Mouse (Mus musculus): ENCODE measurements around the gene Tnfrsf13c. TPM values are rescaled to one million over a fixed set of nuclear protein-coding genes. Genes with fewer than 3 reads are reported as not detected.

Gene Tnfrsf13c
- polyA plus RNA-seq, 1 experiment from 2014 or later = 0.10 TPM

- ATAC-seq = no peak
- H3K4me1 ChIP-seq (replicated peaks; ENCODE audit: control insufficient read depth, insufficient read depth, low read length) = peaks cover 30% of the 10 kb centered on the region
- peak within 1 kb of the TSS; percentile 70 for H3K4me2 ChIP-seq (ENCODE audit: low read length)
- H3K9ac ChIP-seq (replicated peaks; ENCODE audit: low read depth, low read length) = peak within 1 kb of the TSS; percentile 57
- no peak within 1 kb of the TSS for H3K27ac ChIP-seq (ENCODE audit: low read length)
- peaks cover 51% of the 10 kb centered on the region for H3K27me3 ChIP-seq (replicated peaks; ENCODE audit: control insufficient read depth, insufficient read depth, low read length)
- no peaks in the 10 kb centered on the region for H3K9me3 ChIP-seq (ENCODE audit: control insufficient read depth, low read length)
- H3K36me3 ChIP-seq (ENCODE audit: control insufficient read depth, insufficient read depth) = no peaks in the 10 kb centered on the region
- under 1% methylated on average over 30 of the region's 34 CpGs for WGBS
- peak within 1 kb of the TSS; percentile 48 for H3K4me3 ChIP-seq (replicated peaks; ENCODE audit: low read length)
These were observed 11.5 kb downstream of the Tnfrsf13c start, which contains the start of gene Shisa8 for GRCm38 (mm10) chr15:82212752-82213063. Gene Shisa8, minus strand, starts transcription at chr15:82212815.

- H3K27me3 ChIP-seq (replicated peaks; ENCODE audit: control insufficient read depth, insufficient read depth, low read length) = peaks cover 54% of the 10 kb centered on the region
- H3K4me1 ChIP-seq (replicated peaks; ENCODE audit: control insufficient read depth, insufficient read depth, low read length) = peaks cover 34% of the 10 kb centered on the region
- peak overlapping the region; percentile 48 for H3K4me3 ChIP-seq (replicated peaks; ENCODE audit: low read length)
- H3K36me3 ChIP-seq (ENCODE audit: control insufficient read depth, insufficient read depth) = no peaks in the 10 kb centered on the region
- under 1% methylated on average over 111 of the region's 112 CpGs for WGBS
- H3K9ac ChIP-seq (replicated peaks; ENCODE audit: low read depth, low read length) = peak overlapping the region; percentile 57
- no peaks in the 10 kb centered on the region for H3K9me3 ChIP-seq (ENCODE audit: control insufficient read depth, low read length)
- no peak overlapping the region for H3K27ac ChIP-seq (ENCODE audit: low read length)
- H3K4me2 ChIP-seq (ENCODE audit: low read length) = peak overlapping the region; percentile 70
- peak; percentile 47 for ATAC-seq
These were observed 12.0 kb downstream of the Tnfrsf13c start for GRCm38 (mm10) chr15:82211911-82212751.

GRCm38 (mm10) chr15:82211281-82211680, 12.9 kb downstream of the Tnfrsf13c start:
- H3K36me3 ChIP-seq (ENCODE audit: control insufficient read depth, insufficient read depth) = no peaks in the 10 kb centered on the region
- no peak for ATAC-seq
- H3K27me3 ChIP-seq (replicated peaks; ENCODE audit: control insufficient read depth, insufficient read depth, low read length) = peaks cover 62% of the 10 kb centered on the region
- 2% methylated on average over 10 of the region's 11 CpGs for WGBS
- peaks cover 34% of the 10 kb centered on the region for H3K4me1 ChIP-seq (replicated peaks; ENCODE audit: control insufficient read depth, insufficient read depth, low read length)
- peak overlapping the region; percentile 48 for H3K4me3 ChIP-seq (replicated peaks; ENCODE audit: low read length)
- no peaks in the 10 kb centered on the region for H3K9me3 ChIP-seq (ENCODE audit: control insufficient read depth, low read length)
- no peak overlapping the region for H3K9ac ChIP-seq (replicated peaks; ENCODE audit: low read depth, low read length)
- peak overlapping the region; percentile 70 for H3K4me2 ChIP-seq (ENCODE audit: low read length)
- no peak overlapping the region for H3K27ac ChIP-seq (ENCODE audit: low read length)

- ATAC-seq = no peak
- no peak overlapping the region for H3K9ac ChIP-seq (replicated peaks; ENCODE audit: low read depth, low read length)
- H3K4me1 ChIP-seq (replicated peaks; ENCODE audit: control insufficient read depth, insufficient read depth, low read length) = peaks cover 34% of the 10 kb centered on the region
- H3K27me3 ChIP-seq (replicated peaks; ENCODE audit: control insufficient read depth, insufficient read depth, low read length) = peaks cover 62% of the 10 kb centered on the region
- WGBS = 46% methylated on average over 1 of the region's 1 CpGs
- no peak overlapping the region for H3K4me3 ChIP-seq (replicated peaks; ENCODE audit: low read length)
- H3K9me3 ChIP-seq (ENCODE audit: control insufficient read depth, low read length) = no peaks in the 10 kb centered on the region
- no peaks in the 10 kb centered on the region for H3K36me3 ChIP-seq (ENCODE audit: control insufficient read depth, insufficient read depth)
- no peak overlapping the region for H3K27ac ChIP-seq (ENCODE audit: low read length)
- H3K4me2 ChIP-seq (ENCODE audit: low read length) = no peak overlapping the region
These were observed 13.4 kb downstream of the Tnfrsf13c start for GRCm38 (mm10) chr15:82210801-82211200.

GRCm38 (mm10) chr15:82209295-82210050, 14.7 kb downstream of the Tnfrsf13c start:
- no peak overlapping the region for H3K27ac ChIP-seq (ENCODE audit: low read length)
- H3K4me1 ChIP-seq (replicated peaks; ENCODE audit: control insufficient read depth, insufficient read depth, low read length) = peaks cover 39% of the 10 kb centered on the region
- peaks cover 57% of the 10 kb centered on the region for H3K27me3 ChIP-seq (replicated peaks; ENCODE audit: control insufficient read depth, insufficient read depth, low read length)
- no peak overlapping the region for H3K9ac ChIP-seq (replicated peaks; ENCODE audit: low read depth, low read length)
- ATAC-seq = no peak
- 78% methylated on average over 13 of the region's 13 CpGs for WGBS
- H3K36me3 ChIP-seq (ENCODE audit: control insufficient read depth, insufficient read depth) = peaks cover 4% of the 10 kb centered on the region; the same call in 1 of the 2 replicates
- no peak overlapping the region for H3K4me2 ChIP-seq (ENCODE audit: low read length)
- H3K9me3 ChIP-seq (ENCODE audit: control insufficient read depth, low read length) = no peaks in the 10 kb centered on the region
- no peak overlapping the region for H3K4me3 ChIP-seq (replicated peaks; ENCODE audit: low read length)

- H3K9me3 ChIP-seq (ENCODE audit: control insufficient read depth, low read length) = no peaks in the 10 kb centered on the region
- no peak overlapping the region for H3K4me3 ChIP-seq (replicated peaks; ENCODE audit: low read length)
- H3K27me3 ChIP-seq (replicated peaks; ENCODE audit: control insufficient read depth, insufficient read depth, low read length) = peaks cover 49% of the 10 kb centered on the region
- H3K4me2 ChIP-seq (ENCODE audit: low read length) = no peak overlapping the region
- no peak for ATAC-seq
- H3K27ac ChIP-seq (ENCODE audit: low read length) = no peak overlapping the region
- peaks cover 41% of the 10 kb centered on the region for H3K4me1 ChIP-seq (replicated peaks; ENCODE audit: control insufficient read depth, insufficient read depth, low read length)
- 89% methylated on average over 8 of the region's 8 CpGs for WGBS
- H3K36me3 ChIP-seq (ENCODE audit: control insufficient read depth, insufficient read depth) = peaks cover 6% of the 10 kb centered on the region; the same call in 1 of the 2 replicates
- H3K9ac ChIP-seq (replicated peaks; ENCODE audit: low read depth, low read length) = no peak overlapping the region
These were observed 15.9 kb downstream of the Tnfrsf13c start for GRCm38 (mm10) chr15:82208307-82208706.

- WGBS = 18% methylated on average over 30 of the region's 30 CpGs
- Histone ChIP-seq H3K27me3 (replicated peaks; ENCODE audit: control insufficient read depth, insufficient read depth, low read length) (peaks cover 43% of the 10 kb centered on the region), H3K4me2 (ENCODE audit: low read length) (no peak overlapping the region), H3K9ac (replicated peaks; ENCODE audit: low read depth, low read length) (no peak overlapping the region), H3K4me3 (replicated peaks; ENCODE audit: low read length) (no peak overlapping the region), H3K9me3 (ENCODE audit: control insufficient read depth, low read length) (no peaks in the 10 kb centered on the region), H3K36me3 (ENCODE audit: control insufficient read depth, insufficient read depth) (peaks cover 6% of the 10 kb centered on the region; the same call in 1 of the 2 replicates), H3K27ac (ENCODE audit: low read length) (no peak overlapping the region), H3K4me1 (replicated peaks; ENCODE audit: control insufficient read depth, insufficient read depth, low read length) (peaks cover 40% of the 10 kb centered on the region)
- ATAC-seq = no peak
These were observed 16.5 kb downstream of the Tnfrsf13c start for GRCm38 (mm10) chr15:82207504-82208219.

GRCm38 (mm10) chr15:82207105-82207459, 17.1 kb downstream of the Tnfrsf13c start:
- H3K27ac ChIP-seq (ENCODE audit: low read length) = no peak overlapping the region
- peaks cover 37% of the 10 kb centered on the region for H3K27me3 ChIP-seq (replicated peaks; ENCODE audit: control insufficient read depth, insufficient read depth, low read length)
- H3K4me1 ChIP-seq (replicated peaks; ENCODE audit: control insufficient read depth, insufficient read depth, low read length) = peaks cover 34% of the 10 kb centered on the region
- 12% methylated on average over 34 of the region's 34 CpGs for WGBS
- no peak overlapping the region for H3K4me3 ChIP-seq (replicated peaks; ENCODE audit: low read length)
- H3K4me2 ChIP-seq (ENCODE audit: low read length) = no peak overlapping the region
- H3K36me3 ChIP-seq (ENCODE audit: control insufficient read depth, insufficient read depth) = peaks cover 9% of the 10 kb centered on the region
- no peaks in the 10 kb centered on the region for H3K9me3 ChIP-seq (ENCODE audit: control insufficient read depth, low read length)
- ATAC-seq = no peak
- 0 out of 2 replicates have a peak overlapping the region, but pooled peaks have one; percentile 12 for H3K9ac ChIP-seq (replicated peaks; ENCODE audit: low read depth, low read length)

All from forebrain, embryonic 16.5 days (tissue).